Mouse (Mus musculus): ENCODE results near the gene Prkd2. TPM values are rescaled to one million over a fixed set of nuclear protein-coding genes. Genes with fewer than 3 reads are reported as not detected.

The Prkd2 gene
- polyA plus RNA-seq, 1 experiment from 2014 or later, result 7.7 TPM

DNA sequence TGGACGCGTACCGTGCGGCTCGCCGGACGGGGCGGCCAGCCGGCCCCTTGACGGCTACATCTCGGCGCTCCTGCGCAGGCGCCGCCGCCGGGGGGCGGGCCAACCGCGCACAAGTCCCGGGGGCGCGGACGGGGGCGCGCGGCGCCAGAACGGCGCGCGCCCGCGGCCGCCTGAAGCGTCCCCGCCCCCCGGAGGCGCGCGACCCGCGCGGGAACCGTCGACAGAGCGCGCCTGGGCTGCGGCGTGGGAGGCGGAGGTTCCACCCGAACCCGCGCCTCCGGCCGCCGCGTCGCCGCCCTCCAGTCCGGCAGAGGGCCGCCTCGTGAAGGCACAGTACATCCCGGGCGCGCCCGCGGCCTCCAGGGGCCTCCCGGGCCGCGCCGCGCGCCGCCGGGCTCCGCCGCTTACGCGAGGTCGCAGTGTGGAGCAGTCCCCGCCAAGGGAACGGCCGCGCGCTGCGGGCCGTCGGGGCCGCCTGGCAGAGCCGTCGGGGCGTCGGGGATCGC, 42.6 kb downstream of the Prkd2 start:
- Histone ChIP-seq H3K9ac (no peak overlapping the region), H3K4me3 (peak overlapping the region; percentile 34), H3K9me3 (replicated peaks) (peaks cover 12% of the 10 kb centered on the region), H3K27me3 (peaks cover 56% of the 10 kb centered on the region), H3K4me2 (peak overlapping the region; percentile 46), H3K27ac (no peak overlapping the region), H3K36me3 (ENCODE audit: poor library complexity, severe bottlenecking) (peaks cover 44% of the 10 kb centered on the region), H3K4me1 (peaks cover 6% of the 10 kb centered on the region)
- ATAC-seq, result peak; percentile 46
- 7% methylated on average over 76 of the region's 95 CpGs for WGBS

DNA sequence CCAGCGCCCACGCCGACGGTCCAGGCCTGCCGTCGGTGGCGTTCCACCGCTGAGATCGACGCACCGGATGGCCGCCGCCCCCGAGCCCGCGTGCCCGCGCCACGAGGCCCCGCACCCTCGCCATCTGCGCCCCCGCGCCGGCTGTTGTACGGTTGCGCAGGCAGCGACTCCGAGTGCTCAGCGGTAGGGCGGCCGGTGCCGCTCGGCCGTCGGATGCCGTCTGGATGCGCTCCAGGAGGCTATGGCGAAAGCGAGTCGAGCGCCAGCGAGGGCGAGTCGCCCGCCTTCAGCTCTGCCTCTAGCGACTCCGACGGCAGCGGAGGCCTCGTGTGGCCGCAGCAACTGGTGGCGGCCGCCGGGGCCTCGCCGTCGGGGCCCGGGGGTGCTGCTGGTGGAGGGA, 43.2 kb downstream of the Prkd2 start:
- H3K9ac ChIP-seq, result no peak overlapping the region
- peaks cover 12% of the 10 kb centered on the region for H3K9me3 ChIP-seq (replicated peaks)
- H3K4me1 ChIP-seq, result peaks cover 3% of the 10 kb centered on the region
- peaks cover 44% of the 10 kb centered on the region for H3K36me3 ChIP-seq (ENCODE audit: poor library complexity, severe bottlenecking)
- peak overlapping the region; percentile 34 for H3K4me3 ChIP-seq
- WGBS, result 40% methylated on average over 38 of the region's 59 CpGs
- peak overlapping the region; percentile 46 for H3K4me2 ChIP-seq
- peaks cover 61% of the 10 kb centered on the region for H3K27me3 ChIP-seq
- no peak overlapping the region for H3K27ac ChIP-seq
- ATAC-seq, result no peak

DNA sequence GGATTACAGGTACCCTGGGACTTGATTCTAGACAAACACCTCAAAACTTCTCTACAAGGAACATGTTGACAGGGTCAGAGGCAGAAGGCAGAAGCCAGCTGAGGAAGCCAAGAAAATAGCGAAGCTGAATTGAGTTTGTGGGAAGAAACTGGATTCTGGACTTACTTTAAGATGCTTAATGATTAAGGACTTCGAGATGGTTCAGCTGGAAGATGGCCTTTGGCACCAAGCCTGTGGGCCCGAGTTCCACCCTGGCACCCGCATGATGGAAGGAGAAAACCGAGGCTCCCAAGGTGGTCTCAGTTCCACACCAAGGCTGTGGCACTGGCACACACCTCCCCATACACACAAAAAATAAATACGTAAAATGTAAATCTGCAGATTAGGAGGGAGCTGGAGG, 47.8 kb downstream of the Prkd2 start:
- Histone ChIP-seq H3K36me3 (ENCODE audit: poor library complexity, severe bottlenecking) (peaks cover 20% of the 10 kb centered on the region), H3K9ac (peak overlapping the region; percentile 34; the same call in 1 of the 2 replicates), H3K27ac (no peak overlapping the region), H3K27me3 (peaks cover 59% of the 10 kb centered on the region), H3K4me2 (peak overlapping the region; percentile 65), H3K4me3 (no peak overlapping the region), H3K9me3 (replicated peaks) (peaks cover 7% of the 10 kb centered on the region), H3K4me1 (peaks cover 41% of the 10 kb centered on the region)
- 37% methylated on average over 6 of the region's 6 CpGs for WGBS
- ATAC-seq, result no peak

DNA sequence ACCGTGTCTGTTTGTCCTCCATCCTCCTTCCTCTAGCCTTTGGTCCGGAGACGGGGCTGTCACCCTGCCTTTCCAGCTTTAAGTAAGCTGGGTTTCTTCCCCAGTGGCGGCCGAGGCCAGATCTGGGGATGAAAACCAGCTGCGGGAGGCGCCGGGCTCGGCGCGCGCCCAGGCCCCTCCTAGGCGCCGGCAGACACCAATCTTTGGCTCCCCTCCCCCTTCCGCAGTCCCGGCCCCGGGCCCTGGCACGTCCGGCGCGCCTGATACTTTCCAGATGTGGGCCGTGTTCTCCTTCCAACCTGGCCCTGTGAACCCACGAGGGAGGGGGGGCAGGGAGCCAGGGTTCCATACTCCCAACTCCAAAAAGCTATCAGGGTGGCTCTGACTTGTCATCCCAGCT, 48.2 kb downstream of the Prkd2 start:
- Histone ChIP-seq H3K36me3 (ENCODE audit: poor library complexity, severe bottlenecking) (peaks cover 16% of the 10 kb centered on the region), H3K4me2 (peak overlapping the region; percentile 65), H3K9me3 (replicated peaks) (peaks cover 3% of the 10 kb centered on the region), H3K9ac (peak overlapping the region; percentile 34; the same call in 1 of the 2 replicates), H3K27me3 (peaks cover 55% of the 10 kb centered on the region), H3K4me3 (no peak overlapping the region), H3K4me1 (peaks cover 42% of the 10 kb centered on the region), H3K27ac (no peak overlapping the region)
- 3% methylated on average over 19 of the region's 23 CpGs for WGBS
- no peak for ATAC-seq

GRCm38 (mm10) chr7:16891641-16892351, 49.1 kb downstream of the Prkd2 start, which contains the start of gene Gng8:
Gene Gng8, plus strand, starts transcription at chr7:16891786.
- no peaks in the 10 kb centered on the region for H3K9me3 ChIP-seq (replicated peaks)
- H3K27ac ChIP-seq, result peak within 1 kb of the TSS; percentile 44
- ATAC-seq, result peak; percentile 76
- H3K27me3 ChIP-seq, result peaks cover 47% of the 10 kb centered on the region
- H3K4me1 ChIP-seq, result peaks cover 42% of the 10 kb centered on the region
- under 1% methylated on average over 30 of the region's 30 CpGs for WGBS
- H3K9ac ChIP-seq, result peak within 1 kb of the TSS; percentile 34; the same call in 1 of the 2 replicates
- H3K4me2 ChIP-seq, result peak within 1 kb of the TSS; percentile 65
- peak within 1 kb of the TSS; percentile 38 for H3K4me3 ChIP-seq
- peaks cover 7% of the 10 kb centered on the region; the same call in 1 of the 2 replicates for H3K36me3 ChIP-seq (ENCODE audit: poor library complexity, severe bottlenecking)

GRCm38 (mm10) chr7:16892352-16892730, 49.6 kb downstream of the Prkd2 start:
- H3K4me1 ChIP-seq, result peaks cover 42% of the 10 kb centered on the region
- no peak overlapping the region for H3K9ac ChIP-seq
- peak; percentile 1; the same call in 1 of the 2 replicates for ATAC-seq
- 48% methylated on average over 9 of the region's 9 CpGs for WGBS
- peak overlapping the region; percentile 38 for H3K4me3 ChIP-seq
- H3K27me3 ChIP-seq, result peaks cover 43% of the 10 kb centered on the region
- H3K4me2 ChIP-seq, result peak overlapping the region; percentile 65
- H3K27ac ChIP-seq, result no peak overlapping the region
- no peaks in the 10 kb centered on the region for H3K9me3 ChIP-seq (replicated peaks)
- H3K36me3 ChIP-seq (ENCODE audit: poor library complexity, severe bottlenecking), result peaks cover 3% of the 10 kb centered on the region; the same call in 1 of the 2 replicates

- Histone ChIP-seq H3K9ac (0 out of 2 replicates have a peak overlapping the region, but pooled peaks have one; percentile 5), H3K27me3 (peaks cover 36% of the 10 kb centered on the region), H3K9me3 (replicated peaks) (no peaks in the 10 kb centered on the region), H3K4me1 (peaks cover 42% of the 10 kb centered on the region), H3K4me2 (peak overlapping the region; percentile 59), H3K4me3 (no peak overlapping the region; the same call in 1 of the 2 replicates), H3K27ac (peak overlapping the region; percentile 33; the same call in 1 of the 2 replicates), H3K36me3 (ENCODE audit: poor library complexity, severe bottlenecking) (no peaks in the 10 kb centered on the region)
- no peak for ATAC-seq
- WGBS, result 9% methylated on average over 6 of the region's 6 CpGs
Measured at GRCm38 (mm10) chr7:16893612-16894011, 50.9 kb downstream of the Prkd2 start.

- H3K9ac ChIP-seq, result 0 out of 2 replicates have a peak overlapping the region, but pooled peaks have one; percentile 34
- peak; percentile 54; the same call in 1 of the 2 replicates for ATAC-seq
Measured at GRCm38 (mm10) chr7:16894279-16894678, 51.6 kb downstream of the Prkd2 start.

GRCm38 (mm10) chr7:16895000-16895399, 52.3 kb downstream of the Prkd2 start:
- under 1% methylated on average over 20 of the region's 24 CpGs for WGBS
- H3K4me1 ChIP-seq, result peaks cover 42% of the 10 kb centered on the region
- peak overlapping the region; percentile 43; the same call in 1 of the 2 replicates for H3K9ac ChIP-seq
- H3K4me2 ChIP-seq, result peak overlapping the region; percentile 59
- no peaks in the 10 kb centered on the region for H3K9me3 ChIP-seq (replicated peaks)
- H3K27ac ChIP-seq, result peak overlapping the region; percentile 52; the same call in 1 of the 2 replicates
- H3K4me3 ChIP-seq, result peak overlapping the region; percentile 27
- ATAC-seq, result peak; percentile 34; the same call in 1 of the 2 replicates
- H3K27me3 ChIP-seq, result peaks cover 28% of the 10 kb centered on the region
- no peaks in the 10 kb centered on the region for H3K36me3 ChIP-seq (ENCODE audit: poor library complexity, severe bottlenecking)

More at GRCm38 (mm10) chr7:16894279-16894678, 51.6 kb downstream of the Prkd2 start:
- Histone ChIP-seq H3K36me3 (ENCODE audit: poor library complexity, severe bottlenecking) (no peaks in the 10 kb centered on the region), H3K4me3 (peak overlapping the region; percentile 27), H3K4me1 (peaks cover 42% of the 10 kb centered on the region), H3K9me3 (replicated peaks) (no peaks in the 10 kb centered on the region), H3K4me2 (peak overlapping the region; percentile 59), H3K27ac (peak overlapping the region; percentile 33), H3K27me3 (peaks cover 32% of the 10 kb centered on the region)
- 0% methylated on average over 4 of the region's 4 CpGs for WGBS

DNA sequence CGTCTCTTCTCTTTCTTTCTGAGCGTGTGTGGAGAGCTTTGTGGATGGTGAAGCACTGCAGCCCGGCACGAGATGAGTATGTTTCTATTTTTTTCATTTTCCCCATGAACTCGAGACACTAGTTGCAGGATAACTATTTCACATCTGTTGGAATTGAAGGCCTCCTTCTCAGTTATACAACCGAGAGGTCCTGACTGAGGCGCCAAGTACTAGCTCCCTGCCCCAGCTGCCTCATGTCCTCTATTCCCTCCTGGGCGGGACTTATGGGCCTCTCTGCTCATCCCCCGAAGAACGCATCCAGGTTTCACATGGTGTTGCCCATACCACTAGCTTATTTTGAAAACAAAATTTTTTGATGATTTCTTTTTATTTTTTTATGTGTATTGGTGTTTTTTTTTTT, 52.8 kb downstream of the Prkd2 start:
- 0 out of 2 replicates have a peak overlapping the region, but pooled peaks have one; percentile 43 for H3K9ac ChIP-seq

GRCm38 (mm10) chr7:16900526-16900925, 57.8 kb downstream of the Prkd2 start:
- H3K9me3 ChIP-seq (replicated peaks), result no peaks in the 10 kb centered on the region
- no peak for ATAC-seq
- 16% methylated on average over 5 of the region's 5 CpGs for WGBS
- H3K4me1 ChIP-seq, result peaks cover 6% of the 10 kb centered on the region
- no peaks in the 10 kb centered on the region; the same call in 1 of the 2 replicates for H3K27me3 ChIP-seq
- no peaks in the 10 kb centered on the region for H3K36me3 ChIP-seq (ENCODE audit: poor library complexity, severe bottlenecking)
- no peak overlapping the region for H3K4me3 ChIP-seq
- H3K4me2 ChIP-seq, result no peak overlapping the region
- H3K27ac ChIP-seq, result no peak overlapping the region
- no peak overlapping the region for H3K9ac ChIP-seq

More for the DNA sequence above, 52.8 kb downstream of the Prkd2 start:
- H3K36me3 ChIP-seq (ENCODE audit: poor library complexity, severe bottlenecking), result no peaks in the 10 kb centered on the region
- no peaks in the 10 kb centered on the region for H3K9me3 ChIP-seq (replicated peaks)
- H3K4me1 ChIP-seq, result peaks cover 45% of the 10 kb centered on the region
- H3K27ac ChIP-seq, result no peak overlapping the region
- 28% methylated on average over 10 of the region's 10 CpGs for WGBS
- peaks cover 25% of the 10 kb centered on the region for H3K27me3 ChIP-seq
- H3K4me2 ChIP-seq, result peak overlapping the region; percentile 59
- H3K4me3 ChIP-seq, result peak overlapping the region; percentile 27; the same call in 1 of the 2 replicates
- no peak for ATAC-seq

DNA sequence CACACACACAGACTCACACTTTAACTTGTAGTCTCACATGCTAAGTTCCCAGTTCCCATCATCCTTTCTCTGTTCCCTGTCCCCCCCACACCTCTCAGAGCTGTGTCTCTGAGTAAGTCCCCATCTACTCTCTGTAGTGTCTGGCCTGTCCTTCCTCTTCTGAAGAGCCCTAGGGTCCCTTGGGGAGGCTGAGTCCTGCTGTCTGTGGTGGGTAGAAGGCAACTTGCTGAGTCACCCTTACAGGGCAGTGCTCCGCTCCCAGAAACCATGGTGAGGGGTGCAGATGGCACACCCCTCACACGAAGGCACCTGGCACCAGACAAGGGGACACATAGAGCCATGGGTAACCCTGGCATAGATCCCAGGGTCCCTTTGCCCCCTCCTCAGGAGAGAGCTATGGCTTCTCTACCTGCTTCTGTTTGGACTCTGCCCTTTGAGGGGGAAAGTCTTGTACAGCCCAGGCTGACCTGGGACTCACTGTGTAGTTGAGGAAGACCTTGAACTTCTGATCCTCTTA, 60.8 kb downstream of the Prkd2 start:
- Histone ChIP-seq H3K4me1 (peaks cover 8% of the 10 kb centered on the region), H3K4me2 (no peak overlapping the region), H3K27me3 (no peaks in the 10 kb centered on the region; the same call in 1 of the 2 replicates), H3K27ac (no peak overlapping the region), H3K36me3 (ENCODE audit: poor library complexity, severe bottlenecking) (no peaks in the 10 kb centered on the region), H3K4me3 (no peak overlapping the region), H3K9ac (no peak overlapping the region), H3K9me3 (replicated peaks) (no peaks in the 10 kb centered on the region)
- no peak for ATAC-seq
- WGBS, result 69% methylated on average over 2 of the region's 2 CpGs

Measured in forebrain, embryonic 13.5 days (tissue).